Mouse (Mus musculus): Measurements from ENCODE around the gene Fmn2.
A peak's percentile ranks its signal among the peaks of the same experiment; 100 is the strongest.

Gene Fmn2

GRCm38 (mm10) chr1:174557841-174558240 is 56.2 kb downstream of the Fmn2 start:
- DNase-seq: no peak

GRCm38 (mm10) chr1:174558488-174558887 is 56.9 kb downstream of the Fmn2 start:
- DNase-seq: no peak

- DNase-seq: peak in 1 of 2 experiments; percentile 8
Measured at GRCm38 (mm10) chr1:174564561-174564960, 62.9 kb downstream of the Fmn2 start.

GRCm38 (mm10) chr1:174568609-174569008 is 67.0 kb downstream of the Fmn2 start:
- no peak for DNase-seq

- DNase-seq: peak; percentile 14 to 18
Measured at GRCm38 (mm10) chr1:174592420-174592980, 90.9 kb downstream of the Fmn2 start.

GRCm38 (mm10) chr1:174594989-174595388 is 93.4 kb downstream of the Fmn2 start:
- peak; percentile 57 to 72 for DNase-seq

GRCm38 (mm10) chr1:174597495-174597894 is 95.9 kb downstream of the Fmn2 start:
- no peak for DNase-seq

GRCm38 (mm10) chr1:174598226-174598625 is 96.6 kb downstream of the Fmn2 start:
- DNase-seq: no peak

GRCm38 (mm10) chr1:174600041-174600440 is 98.4 kb downstream of the Fmn2 start:
- DNase-seq: no peak

GRCm38 (mm10) chr1:174600620-174601019 is 99.0 kb downstream of the Fmn2 start:
- no peak for DNase-seq

- no peak for DNase-seq
Measured at GRCm38 (mm10) chr1:174617368-174617767, 115.7 kb downstream of the Fmn2 start.

- no peak for DNase-seq
Measured at GRCm38 (mm10) chr1:174621512-174621911, 119.9 kb downstream of the Fmn2 start.

- no peak for DNase-seq
Measured at GRCm38 (mm10) chr1:174623054-174623453, 121.4 kb downstream of the Fmn2 start.

- no peak for DNase-seq
Measured at GRCm38 (mm10) chr1:174630074-174630473, 128.4 kb downstream of the Fmn2 start.

GRCm38 (mm10) chr1:174636291-174636690 is 134.7 kb downstream of the Fmn2 start:
- no peak for DNase-seq

- no peak for DNase-seq
Measured at GRCm38 (mm10) chr1:174637564-174638085, 136.0 kb downstream of the Fmn2 start.

GRCm38 (mm10) chr1:174640901-174641300 is 139.3 kb downstream of the Fmn2 start:
- no peak for DNase-seq

GRCm38 (mm10) chr1:174643431-174644010 is 141.9 kb downstream of the Fmn2 start:
- no peak for DNase-seq

- DNase-seq: no peak
Measured at GRCm38 (mm10) chr1:174649421-174649826, 147.8 kb downstream of the Fmn2 start.

- DNase-seq: no peak
Measured at GRCm38 (mm10) chr1:174654565-174654964, 152.9 kb downstream of the Fmn2 start.

- DNase-seq: no peak
Measured at GRCm38 (mm10) chr1:174655354-174655753, 153.7 kb downstream of the Fmn2 start.

GRCm38 (mm10) chr1:174656554-174656953 is 154.9 kb downstream of the Fmn2 start:
- no peak for DNase-seq

- no peak for DNase-seq
Measured at GRCm38 (mm10) chr1:174659459-174660223, 158.0 kb downstream of the Fmn2 start.

GRCm38 (mm10) chr1:174665116-174665515 is 163.5 kb downstream of the Fmn2 start:
- DNase-seq: no peak

Data from cerebellum, adult 18-20 months (tissue).